Mouse (Mus musculus) neural tube, embryonic 15.5 days (tissue): Measurements from ENCODE around the gene Gabarap. TPM values are rescaled to one million over a fixed set of nuclear protein-coding genes. Genes with fewer than 3 reads are reported as not detected.

ENCODE experiments used
- microRNA counts: library from miRNA; unstranded; fragments of <30 nt; microRNA quantifications from one replicate; lab custom pipeline; 2016
- microRNA-seq: library from miRNA; unstranded; fragments of <30 nt; microRNA quantifications from one replicate; pipeline ENCODE4, GENCODE M21; 2017
- polyA plus RNA-seq: library from polyadenylated mRNA; unstranded; fragments of >200 nt; fragmentation: Nextera tagmentation; extraction: Ambion mirVana; gene quantifications from 2 replicates; pipeline ENCODE4 v1.2.1, GENCODE M21; 2015

Gabarap gene
- polyA plus RNA-seq, 1 experiment from 2014 or later = 565 TPM

MicroRNAs encoded within 50 kb of the gene (microRNA counts, 519-probe panel; counts per million panel counts)
- microRNA mmu-miR-324-3p (lab: Ali Mortazavi, UCI) (not detected), microRNA mmu-miR-324-5p (lab: Ali Mortazavi, UCI) (2,896 counts per million, percentile 69 among the panel's probes with 10 or more counts)

Small RNAs within 50 kb of the gene (microRNA-seq; reads per million reads assigned to microRNA genes)
- gene Gm44349 = not detected
- 2,016 reads per million, percentile 85 among the genes with 10 or more reads in this experiment for gene Mir324

Other genes starting within 250 kb of the Gabarap start
- 13.2 and 18.7 TPM in 2 replicates for gene Polr2a, start 232.5 kb upstream of the Gabarap start, polyA plus RNA-seq
- 0.19 TPM in 1 of 2 replicates, not detected in the other for gene Slc35g3, start 229.2 kb upstream of the Gabarap start, polyA plus RNA-seq
- 4.7 and 5.3 TPM in 2 replicates for gene Zbtb4, start 225.2 kb upstream of the Gabarap start, polyA plus RNA-seq
- 2.1 and 3.0 TPM in 2 replicates for gene Chrnb1, start 195.2 kb upstream of the Gabarap start, polyA plus RNA-seq
- gene Fgf11, start 189.3 kb upstream of the Gabarap start, polyA plus RNA-seq = 8.5 and 8.7 TPM in 2 replicates
- 1.1 and 4.2 TPM in 2 replicates for gene Tmem102, start 185.5 kb upstream of the Gabarap start, polyA plus RNA-seq
- not detected in 2 replicates for gene Gm39566, start 175.8 kb upstream of the Gabarap start, polyA plus RNA-seq
- gene Spem2, start 172.7 kb upstream of the Gabarap start, polyA plus RNA-seq = not detected in 2 replicates
- 0.29 and 0.34 TPM in 2 replicates for gene Spem1, start 169.0 kb upstream of the Gabarap start, polyA plus RNA-seq
- gene Nlgn2, start 153.4 kb upstream of the Gabarap start, polyA plus RNA-seq = 19.4 and 21.4 TPM in 2 replicates
- 368 and 430 TPM in 2 replicates for gene Tmem256, start 152.6 kb upstream of the Gabarap start, polyA plus RNA-seq
- 44.3 and 53.1 TPM in 2 replicates for gene Plscr3, start 144.8 kb upstream of the Gabarap start, polyA plus RNA-seq
- gene Tnk1, start 132.4 kb upstream of the Gabarap start, polyA plus RNA-seq = 0.19 and 1.9 TPM in 2 replicates
- not detected in 2 replicates for gene Tmem95, start 113.1 kb upstream of the Gabarap start, polyA plus RNA-seq
- 2.1 and 3.2 TPM in 2 replicates for gene Kctd11, start 109.7 kb upstream of the Gabarap start, polyA plus RNA-seq
- gene Acap1, start 95.6 kb upstream of the Gabarap start, polyA plus RNA-seq = 0.40 and 16.3 TPM in 2 replicates
- gene 2810408A11Rik, start 90.2 kb upstream of the Gabarap start, polyA plus RNA-seq = 6.3 and 6.5 TPM in 2 replicates
- gene Neurl4, start 90.1 kb upstream of the Gabarap start, polyA plus RNA-seq = 15.7 and 17.0 TPM in 2 replicates
- gene Gps2, start 77.3 kb upstream of the Gabarap start, polyA plus RNA-seq = 63.1 and 64.7 TPM in 2 replicates
- gene Eif5a, start 69.2 kb upstream of the Gabarap start, polyA plus RNA-seq = 1,034 and 1,270 TPM in 2 replicates
- 5.0 and 6.3 TPM in 2 replicates for gene Ybx2, start 55.3 kb upstream of the Gabarap start, polyA plus RNA-seq
- gene Slc2a4, start 43.0 kb upstream of the Gabarap start, polyA plus RNA-seq = 4.4 and 8.5 TPM in 2 replicates
- gene Cldn7, start 26.4 kb upstream of the Gabarap start, polyA plus RNA-seq = 0.33 and 64.8 TPM in 2 replicates
- gene Ctdnep1, start 10.0 kb upstream of the Gabarap start, polyA plus RNA-seq = 23.6 and 27.2 TPM in 2 replicates
- gene Elp5, start 8.6 kb upstream of the Gabarap start, polyA plus RNA-seq = 159 and 167 TPM in 2 replicates
- 53.5 and 57.8 TPM in 2 replicates for gene Phf23, start 4.6 kb downstream of the Gabarap start, polyA plus RNA-seq
- 22.6 and 25.1 TPM in 2 replicates for gene Dvl2, start 9.5 kb downstream of the Gabarap start, polyA plus RNA-seq
- 61.7 and 65.7 TPM in 2 replicates for gene Acadvl, start 24.3 kb downstream of the Gabarap start, polyA plus RNA-seq
- gene Dlg4, start 25.8 kb downstream of the Gabarap start, polyA plus RNA-seq = 20.1 and 24.7 TPM in 2 replicates
- 1.7 and 2.1 TPM in 2 replicates for gene Asgr1, start 62.9 kb downstream of the Gabarap start, polyA plus RNA-seq
- gene Asgr2, start 101.5 kb downstream of the Gabarap start, polyA plus RNA-seq = 0.18 TPM in 1 of 2 replicates, not detected in the other
- gene Mgl2, start 139.2 kb downstream of the Gabarap start, polyA plus RNA-seq = 0.38 and 0.55 TPM in 2 replicates
- 0.37 and 1.1 TPM in 2 replicates for gene Clec10a, start 165.1 kb downstream of the Gabarap start, polyA plus RNA-seq
- 6.3 and 7.3 TPM in 2 replicates for gene Slc16a11, start 221.6 kb downstream of the Gabarap start, polyA plus RNA-seq
- 12.4 and 14.3 TPM in 2 replicates for gene Slc16a13, start 229.9 kb downstream of the Gabarap start, polyA plus RNA-seq
- 5.2 and 6.6 TPM in 2 replicates for gene Bcl6b, start 238.7 kb downstream of the Gabarap start, polyA plus RNA-seq
- gene 0610010K14Rik, start 246.8 kb downstream of the Gabarap start, polyA plus RNA-seq = 153 and 167 TPM in 2 replicates
- 13.1 and 16.0 TPM in 2 replicates for gene Gm21988, start 248.7 kb downstream of the Gabarap start, polyA plus RNA-seq
- gene Rnasek, start 248.7 kb downstream of the Gabarap start, polyA plus RNA-seq = 384 and 458 TPM in 2 replicates